Mouse (Mus musculus) 3134 (cell line): ENCODE data around the gene Dlx3.

Experiments
- DNase-seq: peaks from one replicate; pipeline ENCODE4 v3.0.0-alpha.2; 2011; ENCODE audit warnings: low spot score; ENCODE audit not compliant: insufficient read length; ENCODE audit errors: extremely low read depth

Gene Dlx3

GRCm38 (mm10) chr11:95119990-95120632 lies at the start of gene Dlx3:
Gene Dlx3 (plus strand): TSS chr11:95120119.
- no peak for DNase-seq

- DNase-seq = no peak
Observed at GRCm38 (mm10) chr11:95070140-95071107, 49.5 kb upstream of the Dlx3 start.

- DNase-seq = peak; percentile 47
Observed at GRCm38 (mm10) chr11:95071266-95071665, 48.7 kb upstream of the Dlx3 start.

GRCm38 (mm10) chr11:95072136-95072535 lies 47.8 kb upstream of the Dlx3 start:
- peak; percentile 51 for DNase-seq

GRCm38 (mm10) chr11:95072804-95073203 lies 47.1 kb upstream of the Dlx3 start:
- DNase-seq = peak; percentile 57

GRCm38 (mm10) chr11:95073835-95074234 lies 46.1 kb upstream of the Dlx3 start:
- DNase-seq = no peak

- no peak for DNase-seq
Observed at GRCm38 (mm10) chr11:95074694-95075093, 45.2 kb upstream of the Dlx3 start.

- DNase-seq = peak; percentile 65
Observed at GRCm38 (mm10) chr11:95075197-95076040, 44.5 kb upstream of the Dlx3 start.

GRCm38 (mm10) chr11:95076041-95076535 lies 43.8 kb upstream of the Dlx3 start:
- DNase-seq = peak; percentile 76

- peak; percentile 92 for DNase-seq
Observed at GRCm38 (mm10) chr11:95076536-95077111, 43.3 kb upstream of the Dlx3 start, which contains the start of gene Itga3. Gene Itga3 (minus strand): TSS chr11:95076801.

- peak; percentile 71 for DNase-seq
Observed at GRCm38 (mm10) chr11:95077956-95078355, 42.0 kb upstream of the Dlx3 start.

- DNase-seq = no peak
Observed at GRCm38 (mm10) chr11:95079256-95079875, 40.6 kb upstream of the Dlx3 start.

GRCm38 (mm10) chr11:95080783-95081182 lies 39.1 kb upstream of the Dlx3 start:
- no peak for DNase-seq

- no peak for DNase-seq
Observed at GRCm38 (mm10) chr11:95082896-95083295, 37.0 kb upstream of the Dlx3 start.

GRCm38 (mm10) chr11:95084175-95084574 lies 35.7 kb upstream of the Dlx3 start:
- no peak for DNase-seq

GRCm38 (mm10) chr11:95084811-95085382 lies 35.0 kb upstream of the Dlx3 start:
- DNase-seq = no peak

GRCm38 (mm10) chr11:95085710-95086109 lies 34.2 kb upstream of the Dlx3 start:
- DNase-seq = peak; percentile 75

- DNase-seq = no peak
Observed at GRCm38 (mm10) chr11:95086229-95086628, 33.7 kb upstream of the Dlx3 start.
